Mouse (Mus musculus) embryonic fibroblast, embryonic 13.5 days (primary cell): ENCODE measurements at regions not wholly inside any gene's neighbourhood (a gene's known extent, or its start where the extent isn't known, plus 50 kb on each side); places are given as distances from the start of the nearest gene placed in this dataset.

Source experiments
- CTCF ChIP-seq: IDR thresholded peaks from 2 replicates; pipeline ENCODE4 v1.5.1; 2011; ENCODE audit warnings: mild to moderate bottlenecking, control low read depth, low read length, moderate library complexity, borderline replicate concordance; ENCODE audit not compliant: insufficient read depth
- POLR2A ChIP-seq: IDR thresholded peaks from 2 replicates; pipeline ENCODE4 v1.6.1; 2011; ENCODE audit warnings: low read depth, mild to moderate bottlenecking, control low read depth, low read length, moderate library complexity

DNA sequence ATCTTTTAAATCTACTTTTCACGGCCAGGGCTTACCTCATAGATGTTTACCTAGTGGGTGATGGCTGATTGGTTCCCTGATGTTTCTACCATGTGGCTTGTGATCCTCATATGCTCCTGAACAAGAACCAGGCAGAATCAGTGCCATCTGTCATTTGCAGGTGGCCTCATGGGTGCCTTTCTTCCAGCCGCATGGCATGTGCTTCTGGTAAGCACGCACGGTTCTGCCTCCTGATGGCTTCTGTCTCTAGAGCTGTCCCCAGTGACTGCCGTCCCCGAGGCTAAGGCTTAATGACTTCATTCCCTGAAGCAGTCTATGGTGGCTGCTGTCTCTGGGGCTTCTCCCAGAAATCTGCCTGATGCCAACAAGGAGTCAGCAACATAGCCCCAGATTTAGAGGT lies 117.3 kb upstream of the Kit start:
- TF ChIP-seq POLR2A = no peak
- TF ChIP-seq CTCF = no peak
